Mouse (Mus musculus) forebrain, embryonic 11.5 days (tissue): ENCODE measurements around the gene Gsk3a. TPM values are rescaled to one million over a fixed set of nuclear protein-coding genes. Genes with fewer than 3 reads are reported as not detected.
"Not testable (repeated sequence)": the region's sequence is repeated elsewhere in the genome, so short reads cannot be mapped to it uniquely, and the experiment has no call there.

Experiments used
- ATAC-seq: fragments of 200-750 bp; cut with Nextera tagmentation; replicated peaks from 2 replicates; pipeline ENCODE4 v1.8.0; 2017; ENCODE audit warnings: moderate TSS enrichment; ENCODE audit not compliant: low FRiP score
- DNase-seq: peaks from one replicate; pipeline ENCODE4 v3.0.0-alpha.2; 2017; ENCODE audit warnings: low spot score
- H3K27ac ChIP-seq: fragments of 300-500 bp; sonication (generic); 2 replicates; pipeline ENCODE4 v1.5.1; 2014; ENCODE audit warnings: low read depth, low read length
- H3K27me3 ChIP-seq: fragments of 300-500 bp; sonication (generic); 2 replicates; pipeline ENCODE4 v1.6.1; 2014; ENCODE audit warnings: mild to moderate bottlenecking, low read length, mixed read lengths; ENCODE audit not compliant: control insufficient read depth, insufficient read depth
- H3K36me3 ChIP-seq: fragments of 300-500 bp; sonication (generic); 2 replicates; pipeline ENCODE4 v1.6.1; 2014; ENCODE audit warnings: mild to moderate bottlenecking, low read length, moderate library complexity, mixed read lengths; ENCODE audit not compliant: control insufficient read depth, insufficient read depth
- H3K4me1 ChIP-seq: fragments of 300-500 bp; sonication (generic); replicated peaks from 2 replicates; pipeline ENCODE4 v1.6.1; 2014; ENCODE audit warnings: low read length, mixed read lengths; ENCODE audit not compliant: control insufficient read depth, insufficient read depth
- H3K4me2 ChIP-seq: fragments of 300-500 bp; sonication (generic); 2 replicates; pipeline ENCODE4 v1.6.1; 2014; ENCODE audit warnings: low read depth, mild to moderate bottlenecking, low read length, moderate library complexity, mixed read lengths; ENCODE audit not compliant: severe bottlenecking
- H3K4me3 ChIP-seq: fragments of 300-500 bp; sonication (generic); 2 replicates; pipeline ENCODE4 v1.5.1; 2014; ENCODE audit warnings: low read depth, low read length
- H3K9ac ChIP-seq: fragments of 300-500 bp; sonication (generic); 2 replicates; pipeline ENCODE4 v1.6.1; 2014; ENCODE audit warnings: low read length
- H3K9me3 ChIP-seq: fragments of 300-500 bp; sonication (generic); 2 replicates; pipeline ENCODE4 v1.6.1; 2016; ENCODE audit warnings: low read length, mixed read lengths; ENCODE audit not compliant: control insufficient read depth
- WGBS: fragments of 180-500 bp; shearing (Covaris S2); extraction: QIAGEN DNeasy Blood & Tissue Kit; methylation state at CpG from one replicate; pipeline ENCODE4 v1.1.7; 2014; 5-methylcytosine and 5-hydroxymethylcytosine counted together
- polyA plus RNA-seq: library from polyadenylated mRNA; unstranded; fragments of >200 nt; fragmentation: Nextera tagmentation; extraction: Ambion mirVana; gene quantifications from 2 replicates; pipeline ENCODE4 v1.2.1, GENCODE M21; 2014

Gene Gsk3a
- polyA plus RNA-seq, 1 experiment from 2014 or later: 14.0 TPM

DNA sequence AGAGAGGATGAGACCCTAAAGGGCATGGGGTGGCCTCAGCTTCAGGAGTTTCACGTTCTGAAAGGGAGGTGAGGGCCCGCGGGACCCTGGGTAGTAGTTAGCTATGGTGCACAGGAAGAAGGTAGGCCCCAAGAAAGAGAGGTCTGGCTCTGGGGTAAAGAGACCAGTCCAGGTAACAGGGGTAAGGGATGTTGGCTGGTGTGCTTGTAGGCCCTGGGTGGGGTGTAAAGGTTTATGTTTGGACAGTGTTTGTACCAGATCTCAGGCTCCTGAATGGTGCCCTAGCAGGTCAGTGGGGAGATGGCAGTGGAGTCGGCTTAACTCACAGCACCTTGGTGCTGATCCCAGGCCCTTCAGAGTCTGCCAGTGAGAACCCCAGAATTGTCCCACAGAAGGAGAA is 31.4 kb upstream of the Gsk3a start:
- Histone ChIP-seq H3K27me3 (no peaks in the 10 kb centered on the region), H3K27ac (no peak overlapping the region), H3K4me3 (peak overlapping the region; percentile 82), H3K9ac (peak overlapping the region; percentile 77), H3K4me1 (peaks cover 9% of the 10 kb centered on the region; the same call in 1 of the 2 replicates), H3K4me2 (peak overlapping the region; percentile 81), H3K9me3 (no peaks in the 10 kb centered on the region), H3K36me3 (no peaks in the 10 kb centered on the region; the same call in 1 of the 2 replicates)
- WGBS: 43% methylated on average over 4 of the region's 4 CpGs
- ATAC-seq: no peak
- peak; percentile 51 for DNase-seq

DNA sequence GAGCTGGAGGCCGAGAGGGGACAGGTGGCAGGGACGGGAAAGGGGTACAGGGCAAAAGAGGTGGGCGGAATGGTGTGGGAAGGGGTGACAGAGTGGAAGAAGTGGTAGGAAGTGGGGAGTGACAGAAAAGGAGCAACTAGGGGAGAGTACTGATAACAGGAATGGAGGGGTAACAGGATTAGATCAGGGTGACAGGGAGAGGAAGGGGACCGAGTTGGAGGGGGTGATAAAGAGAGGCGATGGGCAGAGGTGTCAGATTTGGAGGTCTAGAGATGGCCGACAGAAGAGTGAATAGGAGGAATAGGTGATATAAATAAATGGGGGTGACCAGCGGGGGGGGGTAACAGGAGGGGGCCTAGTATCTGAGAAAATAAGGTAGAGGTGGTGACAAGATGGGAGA is 30.9 kb upstream of the Gsk3a start:
- ATAC-seq: peak; percentile 7; the same call in 1 of the 2 replicates
- H3K4me1 ChIP-seq: peaks cover 9% of the 10 kb centered on the region; the same call in 1 of the 2 replicates

GRCm38 (mm10) chr7:25267751-25268463 is 30.3 kb upstream of the Gsk3a start:
- Histone ChIP-seq H3K27me3 (no peaks in the 10 kb centered on the region), H3K4me3 (peak overlapping the region; percentile 82), H3K4me1 (peaks cover 9% of the 10 kb centered on the region; the same call in 1 of the 2 replicates), H3K4me2 (peak overlapping the region; percentile 81), H3K9me3 (no peaks in the 10 kb centered on the region), H3K27ac (peak overlapping the region; percentile 86), H3K9ac (peak overlapping the region; percentile 77), H3K36me3 (no peaks in the 10 kb centered on the region; the same call in 1 of the 2 replicates)
- ATAC-seq (peak; percentile 95), DNase-seq (peak; percentile 99)
- under 1% methylated on average over 33 of the region's 33 CpGs for WGBS

More for the DNA sequence above, 30.9 kb upstream of the Gsk3a start:
- DNase-seq: no peak
- Histone ChIP-seq H3K9me3 (no peaks in the 10 kb centered on the region), H3K36me3 (no peaks in the 10 kb centered on the region; the same call in 1 of the 2 replicates), H3K4me2 (peak overlapping the region; percentile 81), H3K27ac (peak overlapping the region; percentile 51), H3K9ac (peak overlapping the region; percentile 77), H3K4me3 (peak overlapping the region; percentile 82), H3K27me3 (no peaks in the 10 kb centered on the region)
- WGBS: 5% methylated on average over 7 of the region's 7 CpGs

GRCm38 (mm10) chr7:25267301-25267750 is 29.7 kb upstream of the Gsk3a start, which contains the start of gene Cic:
Gene Cic (plus strand): TSS chr7:25267704.
- 0% methylated on average over 29 of the region's 29 CpGs for WGBS
- H3K4me2 ChIP-seq: peak within 1 kb of the TSS; percentile 81
- peaks cover 9% of the 10 kb centered on the region; the same call in 1 of the 2 replicates for H3K4me1 ChIP-seq
- peak within 1 kb of the TSS; percentile 86 for H3K27ac ChIP-seq
- peak; percentile 86 for ATAC-seq
- no peaks in the 10 kb centered on the region; the same call in 1 of the 2 replicates for H3K36me3 ChIP-seq
- H3K4me3 ChIP-seq: peak within 1 kb of the TSS; percentile 82
- DNase-seq: peak; percentile 98
- peak within 1 kb of the TSS; percentile 77 for H3K9ac ChIP-seq
- no peaks in the 10 kb centered on the region for H3K9me3 ChIP-seq
- H3K27me3 ChIP-seq: no peaks in the 10 kb centered on the region

DNA sequence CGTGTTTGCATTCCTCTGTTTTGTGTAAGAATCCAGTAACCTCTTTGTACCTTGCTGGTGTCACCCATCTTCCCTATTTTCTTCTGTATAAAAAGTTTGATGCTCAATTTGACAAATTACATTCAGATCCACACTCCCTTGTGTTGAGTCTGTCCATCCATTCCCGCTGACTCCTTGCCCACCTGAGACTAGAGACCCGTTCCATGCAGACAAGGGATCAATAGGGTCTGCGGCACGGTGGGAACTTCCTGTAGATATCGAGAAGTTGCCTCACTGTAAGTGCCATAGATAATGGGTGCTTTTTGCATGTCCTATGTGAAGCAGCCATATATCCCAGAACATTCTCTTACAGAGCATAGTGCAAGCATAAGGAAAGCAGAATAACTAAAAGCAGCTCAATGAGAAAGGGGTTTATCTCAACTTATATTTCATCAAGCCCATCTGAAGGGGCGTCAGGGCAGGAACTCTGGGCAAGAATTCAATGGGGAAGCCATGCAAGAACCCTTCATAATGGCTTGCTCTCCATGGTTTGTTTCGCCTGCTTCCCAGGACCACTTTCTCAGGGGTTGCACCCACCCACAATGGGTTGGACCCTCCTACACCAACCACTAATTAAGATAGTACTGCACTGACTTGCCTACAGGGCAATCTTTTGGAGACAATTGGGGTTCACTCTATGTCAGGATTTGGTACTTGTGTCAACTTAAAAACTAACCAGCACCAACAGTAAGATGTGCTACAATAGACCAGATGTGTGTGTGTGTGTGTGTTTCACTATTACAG is 28.7 kb upstream of the Gsk3a start:
- ATAC-seq: no peak
- Histone ChIP-seq H3K4me2 (no peak overlapping the region), H3K27me3 (no peaks in the 10 kb centered on the region), H3K27ac (no peak overlapping the region), H3K36me3 (no peaks in the 10 kb centered on the region; the same call in 1 of the 2 replicates), H3K4me3 (peak overlapping the region; percentile 82; the same call in 1 of the 2 replicates), H3K9ac (no peak overlapping the region; the same call in 1 of the 2 replicates), H3K4me1 (peaks cover 9% of the 10 kb centered on the region; the same call in 1 of the 2 replicates), H3K9me3 (no peaks in the 10 kb centered on the region)
- peak; percentile 28 for DNase-seq
- WGBS: 91% methylated on average over 8 of the region's 8 CpGs

GRCm38 (mm10) chr7:25265743-25266142 is 28.1 kb upstream of the Gsk3a start:
- not testable (repeated sequence) for ATAC-seq, H3K4me3 ChIP-seq, H3K4me1 ChIP-seq, H3K4me2 ChIP-seq, H3K36me3 ChIP-seq, H3K27me3 ChIP-seq, H3K27ac ChIP-seq, H3K9me3 ChIP-seq, H3K9ac ChIP-seq, DNase-seq
- 90% methylated on average over 5 of the region's 5 CpGs for WGBS

- Histone ChIP-seq H3K36me3 (no peaks in the 10 kb centered on the region), H3K9me3 (no peaks in the 10 kb centered on the region), H3K27me3 (no peaks in the 10 kb centered on the region), H3K4me2 (no peak overlapping the region), H3K4me1 (peaks cover 4% of the 10 kb centered on the region; the same call in 1 of the 2 replicates), H3K9ac (no peak overlapping the region), H3K4me3 (no peak overlapping the region), H3K27ac (no peak overlapping the region)
- ATAC-seq (no peak), DNase-seq (peak; percentile 41)
- 25% methylated on average over 17 of the region's 17 CpGs for WGBS
Observed at GRCm38 (mm10) chr7:25263968-25264870, 26.6 kb upstream of the Gsk3a start.
